Mouse (Mus musculus) limb, embryonic 15.5 days (tissue): Measurements from ENCODE around the gene Zfp362. TPM values are rescaled to one million over a fixed set of nuclear protein-coding genes. Genes with fewer than 3 reads are reported as not detected.
A peak's percentile ranks its signal among the peaks of the same experiment; 100 is the strongest.

ENCODE experiments used
- ATAC-seq: fragments of 200-750 bp; cut with Nextera tagmentation; 2 replicates; pipeline ENCODE4 v1.8.0; 2017; ENCODE audit warnings: low read depth, moderate TSS enrichment; ENCODE audit not compliant: insufficient number of reproducible peaks, low FRiP score, low TSS enrichment
- H3K27ac ChIP-seq: fragments of 300-500 bp; sonication (generic); 2 replicates; pipeline ENCODE4 v1.5.1; 2015; ENCODE audit warnings: moderate library complexity, mild to moderate bottlenecking, inconsistent platforms
- H3K27me3 ChIP-seq: fragments of 300-500 bp; sonication (generic); 2 replicates; pipeline ENCODE4 v1.6.1; 2015; ENCODE audit warnings: inconsistent platforms
- H3K36me3 ChIP-seq: fragments of 300-500 bp; sonication (generic); 2 replicates; pipeline ENCODE4 v1.6.1; 2015; ENCODE audit warnings: inconsistent platforms
- H3K4me1 ChIP-seq: fragments of 300-500 bp; sonication (generic); 2 replicates; pipeline ENCODE4 v1.6.1; 2015; ENCODE audit warnings: inconsistent platforms
- H3K4me2 ChIP-seq: fragments of 300-500 bp; sonication (generic); 2 replicates; pipeline ENCODE4 v1.6.1; 2015; ENCODE audit warnings: mild to moderate bottlenecking, inconsistent platforms
- H3K4me3 ChIP-seq: fragments of 300-500 bp; sonication (generic); 2 replicates; pipeline ENCODE4 v1.5.1; 2015; ENCODE audit warnings: mild to moderate bottlenecking, inconsistent platforms
- H3K9ac ChIP-seq: fragments of 300-500 bp; sonication (generic); 2 replicates; pipeline ENCODE4 v1.6.1; 2015; ENCODE audit warnings: inconsistent platforms
- H3K9me3 ChIP-seq: fragments of 300-500 bp; sonication (generic); 2 replicates; pipeline ENCODE4 v1.6.1; 2016; ENCODE audit warnings: inconsistent platforms
- WGBS: fragments of 180-500 bp; shearing (Covaris S2); methylation state at CpG from one replicate; pipeline ENCODE4 v1.1.7; 2015; 5-methylcytosine and 5-hydroxymethylcytosine counted together
- polyA plus RNA-seq: library from polyadenylated mRNA; unstranded; fragments of >200 nt; fragmentation: Nextera tagmentation; extraction: Ambion mirVana; gene quantifications from 2 replicates; pipeline ENCODE4 v1.2.1, GENCODE M21; 2015

Gene Zfp362
- polyA plus RNA-seq, 1 experiment from 2014 or later: 37.4 TPM

DNA sequence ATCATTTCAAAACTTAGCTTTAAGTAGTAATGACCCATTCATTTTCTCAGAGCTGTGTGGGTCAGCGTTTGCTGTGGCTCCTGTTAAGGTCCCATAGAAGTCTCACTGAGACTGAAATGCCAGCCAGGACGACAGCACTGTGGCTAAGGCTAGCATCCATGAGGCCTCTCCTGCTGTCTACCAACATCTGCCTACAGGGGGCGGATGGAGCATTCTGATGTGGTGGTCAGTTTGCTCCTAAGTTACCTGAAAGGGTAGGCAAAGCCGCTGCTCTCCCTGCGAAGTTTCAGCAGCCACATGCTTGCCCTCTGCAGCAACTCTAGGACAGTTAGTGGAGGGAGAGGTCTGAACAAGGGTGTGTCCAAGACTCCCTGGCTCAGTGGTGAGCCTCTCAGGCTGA lies 54.8 kb downstream of the Zfp362 start:
- Histone ChIP-seq H3K9me3 (no peaks in the 10 kb centered on the region), H3K4me2 (no peak overlapping the region), H3K27me3 (no peaks in the 10 kb centered on the region), H3K9ac (no peak overlapping the region), H3K4me3 (no peak overlapping the region), H3K36me3 (peaks cover 84% of the 10 kb centered on the region), H3K4me1 (peaks cover 22% of the 10 kb centered on the region; the same call in 1 of the 2 replicates), H3K27ac (no peak overlapping the region)
- WGBS: 62% methylated on average over 5 of the region's 5 CpGs
- ATAC-seq: no peak

DNA sequence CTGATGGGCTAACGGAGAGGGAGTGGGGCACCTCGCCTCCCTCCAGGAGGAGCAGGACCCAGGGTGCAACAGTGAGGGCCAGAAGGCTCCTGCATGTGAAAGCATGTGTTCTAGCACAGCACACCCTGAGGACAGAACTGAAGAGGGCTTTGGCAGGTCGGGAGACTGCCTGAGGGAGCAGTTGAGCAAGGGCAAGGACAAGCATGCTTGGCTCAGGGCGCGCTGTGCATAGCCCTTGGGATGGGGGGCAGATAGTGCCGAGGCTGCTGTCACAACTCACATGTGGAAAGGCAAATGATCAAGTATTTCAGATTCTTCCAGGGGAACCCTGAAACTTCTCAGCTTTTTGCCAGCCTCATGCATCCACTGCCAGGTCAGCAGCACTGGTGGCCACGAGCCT lies 57.5 kb downstream of the Zfp362 start:
- no peak overlapping the region for H3K9ac ChIP-seq
- H3K4me1 ChIP-seq: peaks cover 18% of the 10 kb centered on the region; the same call in 1 of the 2 replicates
- no peak overlapping the region for H3K4me3 ChIP-seq
- H3K9me3 ChIP-seq: no peaks in the 10 kb centered on the region
- no peak overlapping the region for H3K27ac ChIP-seq
- H3K36me3 ChIP-seq: peaks cover 97% of the 10 kb centered on the region
- WGBS: 77% methylated on average over 7 of the region's 7 CpGs
- no peak overlapping the region for H3K4me2 ChIP-seq
- ATAC-seq: no peak
- H3K27me3 ChIP-seq: no peaks in the 10 kb centered on the region

DNA sequence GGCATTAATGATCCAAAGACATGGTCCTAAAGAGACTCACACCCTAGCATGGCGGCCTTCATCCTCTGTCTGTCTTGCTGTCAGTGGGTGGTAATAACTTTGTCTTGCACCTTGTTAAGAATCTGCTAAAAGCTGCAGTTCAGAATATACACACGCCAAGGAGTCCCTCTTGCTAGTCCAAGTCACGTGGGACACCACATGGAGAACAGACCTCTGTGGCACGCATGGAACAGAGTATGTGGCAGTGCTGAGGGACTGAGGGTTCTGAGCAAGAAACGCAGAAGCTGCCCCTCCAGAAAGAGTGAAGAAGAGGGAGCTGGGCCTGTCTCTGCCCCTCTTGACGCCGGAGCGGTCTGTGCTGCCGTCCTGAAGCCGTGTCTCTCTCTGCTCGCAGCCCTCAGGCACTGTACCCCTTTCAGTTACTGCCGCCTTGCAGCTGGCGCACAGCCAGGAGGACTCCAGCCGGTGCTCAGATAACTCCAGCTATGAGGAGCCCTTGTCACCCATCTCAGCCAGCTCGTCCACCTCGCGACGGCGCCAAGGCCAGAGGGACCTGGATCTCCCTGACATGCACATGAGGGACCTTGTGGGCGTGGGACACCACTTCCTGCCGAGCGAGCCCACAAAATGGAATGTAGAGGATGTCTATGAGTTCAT lies 58.1 kb downstream of the Zfp362 start:
- H3K27ac ChIP-seq: no peak overlapping the region
- ATAC-seq: no peak
- peaks cover 21% of the 10 kb centered on the region; the same call in 1 of the 2 replicates for H3K4me1 ChIP-seq

DNA sequence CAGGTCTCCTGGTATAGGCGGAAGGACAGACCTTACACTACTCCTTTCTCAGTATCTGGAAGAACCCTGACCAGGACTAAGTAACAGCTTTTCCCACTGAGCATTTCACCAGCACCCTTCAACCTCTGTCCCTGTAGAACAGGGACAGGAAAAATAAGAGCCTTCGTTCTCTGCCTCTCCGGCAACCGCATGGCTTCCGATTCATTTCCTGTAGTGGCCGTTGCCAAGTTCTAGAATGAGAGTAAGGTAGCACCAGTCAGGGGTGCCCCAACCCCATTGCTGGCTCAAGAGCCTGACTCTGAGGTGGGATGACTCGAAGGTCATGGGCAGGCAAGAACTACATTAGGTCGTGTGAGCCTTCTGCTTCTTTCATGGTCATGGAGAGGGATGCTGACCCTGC lies 60.7 kb downstream of the Zfp362 start:
- WGBS: 86% methylated on average over 8 of the region's 8 CpGs
- no peaks in the 10 kb centered on the region for H3K9me3 ChIP-seq
- ATAC-seq: no peak

More for the DNA sequence above, 58.1 kb downstream of the Zfp362 start:
- Histone ChIP-seq H3K9ac (no peak overlapping the region), H3K4me2 (no peak overlapping the region), H3K27me3 (no peaks in the 10 kb centered on the region), H3K4me3 (no peak overlapping the region), H3K9me3 (no peaks in the 10 kb centered on the region), H3K36me3 (peaks cover 94% of the 10 kb centered on the region)
- 69% methylated on average over 22 of the region's 22 CpGs for WGBS

DNA sequence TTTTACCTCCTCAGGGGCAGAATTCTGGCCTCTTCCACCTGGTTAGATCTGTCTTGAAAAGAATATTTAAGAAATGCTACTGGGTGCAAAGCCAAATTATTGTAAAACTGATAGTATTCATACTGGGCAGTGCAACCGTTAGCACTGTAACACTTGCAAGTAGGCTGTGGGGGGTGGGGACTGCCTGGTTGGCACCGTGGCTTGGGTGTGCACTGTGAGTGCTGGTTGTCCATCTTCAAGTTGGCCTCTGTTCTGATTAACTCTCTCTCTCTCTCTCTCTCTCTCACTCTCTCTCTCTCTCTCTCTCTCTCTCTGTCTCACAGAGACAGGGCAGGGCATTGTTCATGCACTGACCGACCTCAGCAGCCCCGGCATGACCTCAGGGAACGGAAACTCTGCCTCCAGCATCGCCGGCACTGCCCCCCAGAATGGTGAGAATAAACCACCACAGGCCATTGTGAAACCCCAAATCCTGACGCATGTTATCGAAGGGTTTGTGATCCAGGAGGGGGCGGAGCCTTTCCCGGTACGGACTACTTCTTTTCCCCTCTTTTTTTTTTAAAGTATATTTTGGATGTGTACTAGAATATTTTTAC lies 62.7 kb downstream of the Zfp362 start:
- H3K27me3 ChIP-seq: no peaks in the 10 kb centered on the region
- H3K4me1 ChIP-seq: peaks cover 30% of the 10 kb centered on the region
- H3K9ac ChIP-seq: no peak overlapping the region
- WGBS: 76% methylated on average over 12 of the region's 12 CpGs
- no peaks in the 10 kb centered on the region for H3K9me3 ChIP-seq
- peak overlapping the region; percentile 50 for H3K27ac ChIP-seq
- no peak overlapping the region for H3K4me2 ChIP-seq
- no peak for ATAC-seq
- peaks cover 49% of the 10 kb centered on the region for H3K36me3 ChIP-seq
- no peak overlapping the region for H3K4me3 ChIP-seq

More for the DNA sequence above, 60.7 kb downstream of the Zfp362 start:
- Histone ChIP-seq H3K4me2 (no peak overlapping the region), H3K4me3 (no peak overlapping the region), H3K27ac (no peak overlapping the region), H3K27me3 (no peaks in the 10 kb centered on the region), H3K9ac (no peak overlapping the region), H3K36me3 (peaks cover 69% of the 10 kb centered on the region), H3K4me1 (peaks cover 26% of the 10 kb centered on the region; the same call in 1 of the 2 replicates)

DNA sequence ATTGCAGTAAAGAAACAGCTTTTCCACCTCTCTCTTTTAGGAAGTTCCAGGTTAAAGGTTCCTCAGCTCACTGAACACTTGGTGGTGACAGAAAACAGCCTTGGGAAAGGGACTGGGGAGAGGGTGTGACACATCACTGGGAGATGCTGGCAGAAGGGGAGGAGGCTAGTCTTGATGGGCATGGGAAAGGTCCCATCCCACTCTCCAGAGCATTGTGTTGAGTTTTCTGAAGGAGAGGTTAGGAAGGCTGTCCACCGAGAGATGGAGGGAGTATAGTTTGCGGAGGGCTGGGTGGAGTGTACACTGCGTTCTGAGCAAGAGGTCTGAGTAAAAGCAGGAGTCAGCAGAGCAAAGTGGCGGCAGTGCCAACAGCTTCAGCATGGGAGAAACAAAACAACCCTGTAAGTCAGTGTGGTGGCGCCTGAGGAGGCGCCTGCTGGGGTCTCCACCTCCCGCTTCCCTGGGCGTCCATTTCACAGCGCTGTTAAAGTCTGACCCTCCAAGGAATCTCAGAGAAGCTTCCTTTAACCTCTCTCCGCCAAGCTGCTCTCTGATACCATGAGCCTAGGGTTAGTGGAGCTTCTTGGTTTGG lies 63.4 kb downstream of the Zfp362 start:
- ATAC-seq: no peak
- Histone ChIP-seq H3K9me3 (no peaks in the 10 kb centered on the region), H3K27ac (peak overlapping the region; percentile 50), H3K27me3 (no peaks in the 10 kb centered on the region), H3K4me1 (peaks cover 34% of the 10 kb centered on the region), H3K4me2 (no peak overlapping the region), H3K9ac (no peak overlapping the region), H3K4me3 (no peak overlapping the region), H3K36me3 (peaks cover 42% of the 10 kb centered on the region)
- WGBS: 66% methylated on average over 10 of the region's 10 CpGs

DNA sequence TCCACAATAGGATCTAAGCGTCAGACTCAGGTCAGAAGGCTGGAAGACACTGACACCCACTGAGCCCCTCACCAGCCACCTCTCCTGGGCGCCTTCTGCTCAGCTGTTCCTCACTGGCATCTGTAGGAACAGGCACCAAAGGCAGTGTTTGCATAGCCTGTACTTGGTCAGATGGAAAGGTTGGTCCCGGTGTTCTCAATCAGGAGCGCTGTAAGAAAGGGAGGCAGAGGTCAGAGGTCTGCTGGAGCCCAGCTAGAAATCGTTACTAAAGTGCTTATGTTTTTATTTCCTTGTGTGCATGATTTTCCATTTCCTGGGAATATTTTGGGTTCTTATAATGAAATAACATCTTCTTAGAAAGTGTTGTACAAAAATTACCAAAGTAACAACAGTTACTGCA lies 63.9 kb downstream of the Zfp362 start:
- Histone ChIP-seq H3K36me3 (peaks cover 36% of the 10 kb centered on the region), H3K9ac (no peak overlapping the region), H3K4me3 (no peak overlapping the region), H3K4me2 (no peak overlapping the region), H3K27me3 (no peaks in the 10 kb centered on the region), H3K9me3 (no peaks in the 10 kb centered on the region), H3K27ac (no peak overlapping the region), H3K4me1 (peaks cover 34% of the 10 kb centered on the region)
- 60% methylated on average over 5 of the region's 5 CpGs for WGBS
- no peak for ATAC-seq

DNA sequence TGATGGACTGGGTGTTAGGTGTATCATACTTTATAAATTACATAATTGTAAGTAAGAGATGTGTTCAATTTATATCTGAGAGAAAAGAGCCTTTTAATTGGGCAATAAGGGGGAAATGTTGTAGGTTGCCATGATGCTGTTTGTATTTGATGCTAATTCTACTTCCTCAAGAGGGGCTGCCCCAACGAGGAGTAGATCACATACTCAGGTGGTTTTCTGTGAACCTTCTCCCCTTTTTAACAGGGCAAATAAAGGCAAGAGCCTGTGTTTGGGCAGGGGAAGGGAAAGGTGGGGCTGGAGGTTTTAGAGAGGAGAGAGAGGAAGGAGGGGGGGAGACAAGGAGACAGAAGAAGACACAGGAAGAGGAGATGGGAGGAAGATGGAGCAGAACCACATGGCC lies 65.0 kb downstream of the Zfp362 start:
- Histone ChIP-seq H3K27me3 (no peaks in the 10 kb centered on the region), H3K9ac (no peak overlapping the region), H3K36me3 (peaks cover 26% of the 10 kb centered on the region), H3K4me1 (peaks cover 42% of the 10 kb centered on the region), H3K27ac (no peak overlapping the region), H3K4me3 (no peak overlapping the region), H3K9me3 (no peaks in the 10 kb centered on the region), H3K4me2 (no peak overlapping the region)
- 46% methylated on average over 1 of the region's 1 CpGs for WGBS
- ATAC-seq: no peak

DNA sequence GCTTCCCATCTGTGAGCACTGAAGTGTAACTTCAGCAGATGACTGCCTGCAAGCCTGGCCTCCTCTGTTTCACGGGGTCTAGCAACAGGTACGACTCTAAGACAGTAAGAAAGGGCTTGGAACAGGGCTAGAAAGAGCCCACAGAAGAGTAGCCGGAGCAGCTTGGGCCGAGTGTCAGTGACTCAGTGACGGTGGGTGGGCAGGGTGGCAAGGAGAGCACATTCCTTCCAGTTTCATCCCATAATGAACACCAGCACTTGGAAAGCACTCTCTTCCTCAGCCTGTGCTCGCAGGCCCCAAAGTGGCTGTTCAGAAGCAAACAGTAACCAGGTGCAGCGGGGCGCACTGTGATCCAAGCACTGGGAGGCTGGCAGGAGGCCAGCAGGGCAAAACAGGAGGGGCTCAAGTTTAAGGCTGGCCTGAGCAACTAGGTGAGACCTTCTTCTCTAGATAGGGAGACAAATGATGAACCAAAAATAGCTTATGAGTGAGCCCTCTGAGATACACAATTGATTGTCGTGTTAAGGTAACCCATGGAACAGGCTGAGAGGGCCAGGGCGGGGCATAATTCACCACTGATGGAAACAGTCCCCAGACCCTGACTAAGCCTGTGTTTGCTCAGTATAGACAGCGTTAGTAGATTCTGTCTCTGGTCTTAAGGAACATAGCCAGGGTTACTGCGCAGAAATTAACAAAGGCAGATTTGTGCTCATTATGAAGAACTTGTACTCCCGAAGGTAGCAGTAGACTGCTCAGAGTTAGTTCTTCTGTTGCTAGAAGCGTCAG lies 67.8 kb downstream of the Zfp362 start:
- Histone ChIP-seq H3K9me3 (no peaks in the 10 kb centered on the region), H3K4me3 (no peak overlapping the region), H3K4me1 (peaks cover 63% of the 10 kb centered on the region), H3K36me3 (no peaks in the 10 kb centered on the region; the same call in 1 of the 2 replicates), H3K4me2 (no peak overlapping the region), H3K27ac (peak overlapping the region; percentile 71), H3K27me3 (no peaks in the 10 kb centered on the region), H3K9ac (no peak overlapping the region)
- no peak for ATAC-seq
- 43% methylated on average over 14 of the region's 14 CpGs for WGBS

DNA sequence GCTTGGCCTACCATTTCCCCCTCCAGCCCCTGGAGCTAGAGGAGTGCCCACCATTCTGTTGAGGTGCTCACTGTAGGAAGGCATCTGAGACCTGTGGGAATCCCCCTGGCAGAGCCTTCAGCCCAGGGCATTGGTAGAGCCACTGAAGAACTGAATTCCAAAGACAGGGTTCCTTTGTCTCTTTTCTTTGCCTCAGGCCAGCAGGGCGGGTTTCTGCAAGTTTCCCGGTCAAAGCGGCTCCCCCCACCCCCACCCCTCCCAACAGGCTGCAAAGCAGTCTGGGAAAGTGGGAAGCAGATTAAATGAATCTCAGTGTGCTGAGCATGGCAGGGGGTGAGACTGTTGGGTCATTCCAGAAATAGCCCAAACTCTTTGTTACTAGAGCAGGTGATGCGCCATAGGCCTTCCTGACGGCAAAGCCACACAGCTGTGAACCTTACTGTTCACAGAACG lies 68.7 kb downstream of the Zfp362 start:
- Histone ChIP-seq H3K9ac (no peak overlapping the region), H3K27me3 (no peaks in the 10 kb centered on the region), H3K4me1 (peaks cover 59% of the 10 kb centered on the region), H3K4me2 (0 out of 2 replicates have a peak overlapping the region, but pooled peaks have one; percentile 13), H3K36me3 (no peaks in the 10 kb centered on the region; the same call in 1 of the 2 replicates), H3K27ac (peak overlapping the region; percentile 71), H3K4me3 (no peak overlapping the region), H3K9me3 (no peaks in the 10 kb centered on the region)
- WGBS: 23% methylated on average over 6 of the region's 6 CpGs
- 0 out of 2 replicates have a peak, but pooled peaks have one; percentile 28 for ATAC-seq

DNA sequence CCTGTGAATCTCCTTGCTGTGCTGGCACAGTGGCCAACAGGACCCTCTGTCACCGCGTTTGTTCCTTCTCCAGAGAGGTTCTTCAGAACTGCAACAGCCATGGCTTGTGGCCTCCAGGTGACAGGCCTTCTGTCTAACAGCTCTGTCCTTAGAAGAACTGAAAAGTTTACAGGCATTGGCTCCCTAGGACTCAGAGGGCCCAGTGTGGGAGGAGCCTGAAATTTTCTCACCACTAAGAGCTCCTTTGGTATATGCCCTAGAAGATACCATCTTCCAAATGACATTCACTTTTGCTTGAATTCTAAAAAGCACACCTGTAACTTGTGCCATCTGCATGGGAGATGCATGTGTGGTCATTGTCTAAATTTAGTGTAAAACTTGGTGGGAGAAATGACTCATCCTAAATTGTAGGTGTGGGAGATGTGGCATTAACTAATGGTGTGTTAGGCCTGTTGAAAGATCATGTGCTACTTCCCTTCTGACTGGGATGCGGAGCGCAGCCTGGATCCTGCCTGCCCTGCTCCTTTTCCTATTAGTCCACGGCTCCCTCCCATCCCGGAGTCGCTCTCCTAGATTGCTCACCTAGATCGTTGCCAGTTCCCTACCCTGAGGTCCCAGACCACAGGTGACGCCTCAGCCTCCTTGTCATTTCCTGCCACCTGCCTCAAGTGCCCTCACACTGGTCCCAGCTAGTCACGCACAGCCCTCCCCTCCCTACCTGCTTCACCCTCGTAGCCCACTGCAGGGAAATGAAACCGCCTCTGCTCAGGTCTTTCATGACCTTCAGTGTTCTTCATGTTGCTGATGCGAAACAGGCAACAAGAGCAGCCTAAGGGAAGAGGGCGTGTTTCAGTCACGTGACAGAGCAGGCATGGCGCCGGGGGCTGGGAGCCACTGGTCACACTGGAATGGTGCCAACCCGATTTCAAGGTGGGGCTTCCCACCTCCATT lies 70.8 kb downstream of the Zfp362 start:
- peak; percentile 25; the same call in 1 of the 2 replicates for ATAC-seq

More for the DNA sequence above, 70.8 kb downstream of the Zfp362 start:
- Histone ChIP-seq H3K9me3 (no peaks in the 10 kb centered on the region), H3K4me2 (0 out of 2 replicates have a peak overlapping the region, but pooled peaks have one; percentile 13), H3K9ac (no peak overlapping the region), H3K36me3 (peaks cover 7% of the 10 kb centered on the region; the same call in 1 of the 2 replicates), H3K4me3 (no peak overlapping the region), H3K27me3 (no peaks in the 10 kb centered on the region), H3K4me1 (peaks cover 73% of the 10 kb centered on the region), H3K27ac (peak overlapping the region; percentile 57)
- WGBS: 47% methylated on average over 18 of the region's 18 CpGs
